Mouse (Mus musculus) hindbrain, embryonic 14.5 days (tissue): Measurements from ENCODE around the gene Phlpp1. TPM values are rescaled to one million over a fixed set of nuclear protein-coding genes. Genes with fewer than 3 reads are reported as not detected.

ENCODE experiments used
- ATAC-seq: fragments of 200-750 bp; cut with Nextera tagmentation; 2 replicates; pipeline ENCODE4 v1.8.0; 2017; ENCODE audit warnings: moderate number of reproducible peaks, mild to moderate bottlenecking, moderate TSS enrichment, moderate library complexity; ENCODE audit not compliant: low FRiP score
- DNase-seq: peaks from one replicate; pipeline ENCODE4 v3.0.0-alpha.2; 2015; ENCODE audit warnings: low spot score
- H3K27ac ChIP-seq: fragments of 300-500 bp; sonication (generic); 2 replicates; pipeline ENCODE4 v1.5.1; 2014; ENCODE audit warnings: mild to moderate bottlenecking, moderate library complexity
- H3K27me3 ChIP-seq: fragments of 300-500 bp; sonication (generic); 2 replicates; pipeline ENCODE4 v1.6.1; 2014; ENCODE audit warnings: mild to moderate bottlenecking, low read length, mixed read lengths; ENCODE audit not compliant: control insufficient read depth, insufficient read depth
- H3K36me3 ChIP-seq: fragments of 300-500 bp; sonication (generic); replicated peaks from 2 replicates; pipeline ENCODE4 v1.6.1; 2014; ENCODE audit not compliant: control insufficient read depth, insufficient read depth
- H3K4me1 ChIP-seq: fragments of 300-500 bp; sonication (generic); replicated peaks from 2 replicates; pipeline ENCODE4 v1.6.1; 2014; ENCODE audit warnings: antibody characterized with exemption, low read length, mixed read lengths; ENCODE audit not compliant: control insufficient read depth, insufficient read depth
- H3K4me2 ChIP-seq: fragments of 300-500 bp; sonication (generic); replicated peaks from 2 replicates; pipeline ENCODE4 v1.6.1; 2014; ENCODE audit warnings: mild to moderate bottlenecking, moderate library complexity
- H3K4me3 ChIP-seq: fragments of 300-500 bp; sonication (generic); replicated peaks from 2 replicates; pipeline ENCODE4 v1.5.1; 2014; ENCODE audit warnings: mild to moderate bottlenecking, low read length
- H3K9ac ChIP-seq: fragments of 300-500 bp; sonication (generic); 2 replicates; pipeline ENCODE4 v1.6.1; 2014
- H3K9me3 ChIP-seq: fragments of 300-500 bp; sonication (generic); 2 replicates; pipeline ENCODE4 v1.6.1; 2016; ENCODE audit warnings: low read length; ENCODE audit not compliant: control insufficient read depth
- WGBS: fragments of 180-500 bp; shearing (Covaris S2); extraction: QIAGEN DNeasy Blood & Tissue Kit; methylation state at CpG from one replicate; pipeline ENCODE4 v1.1.7; 2014; 5-methylcytosine and 5-hydroxymethylcytosine counted together
- polyA plus RNA-seq: library from polyadenylated mRNA; unstranded; fragments of >200 nt; fragmentation: Nextera tagmentation; extraction: Ambion mirVana; gene quantifications from 2 replicates; pipeline ENCODE4 v1.2.1, GENCODE M21; 2014

Phlpp1 gene
- polyA plus RNA-seq, 1 experiment from 2014 or later: 9.6 TPM

GRCm38 (mm10) chr1:106321432-106322126 is 150.0 kb downstream of the Phlpp1 start:
- ATAC-seq (no peak), DNase-seq (no peak)
- H3K9me3 ChIP-seq: no peaks in the 10 kb centered on the region
- WGBS: 93% methylated on average over 8 of the region's 8 CpGs
- H3K27me3 ChIP-seq: no peaks in the 10 kb centered on the region
- H3K36me3 ChIP-seq: 0 out of 2 replicates have a peak, but pooled peaks cover 8% of the 10 kb centered on the region
- no peak overlapping the region for H3K27ac ChIP-seq
- H3K4me1 ChIP-seq: no peaks in the 10 kb centered on the region
- H3K4me3 ChIP-seq: no peak overlapping the region
- no peak overlapping the region for H3K9ac ChIP-seq
- H3K4me2 ChIP-seq: no peak overlapping the region

DNA sequence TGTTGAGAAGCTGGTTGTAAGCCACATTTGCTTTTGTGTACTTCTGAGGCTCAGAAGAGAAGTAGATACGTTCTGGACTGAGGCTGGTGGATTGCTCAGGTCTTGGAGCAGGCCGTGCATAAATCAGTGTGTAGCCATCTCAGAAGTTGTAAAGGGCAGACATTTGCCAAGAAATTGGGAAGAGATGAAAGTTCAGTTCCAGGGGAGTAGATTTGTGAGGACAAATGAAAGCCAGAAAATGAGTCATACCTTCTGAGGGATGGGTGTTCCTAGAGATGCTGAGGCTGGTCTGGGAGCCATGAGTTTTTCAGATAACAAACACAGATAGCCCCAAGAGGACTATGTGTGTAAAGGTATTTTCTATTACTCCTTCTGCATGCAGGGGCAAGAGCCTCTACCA is 155.1 kb downstream of the Phlpp1 start:
- H3K27ac ChIP-seq: no peak overlapping the region
- no peaks in the 10 kb centered on the region for H3K27me3 ChIP-seq
- no peak for ATAC-seq
- no peak overlapping the region for H3K9ac ChIP-seq
- no peak overlapping the region for H3K4me2 ChIP-seq
- H3K36me3 ChIP-seq: no peaks in the 10 kb centered on the region
- DNase-seq: no peak
- no peak overlapping the region for H3K4me3 ChIP-seq
- no peaks in the 10 kb centered on the region for H3K4me1 ChIP-seq
- no peaks in the 10 kb centered on the region for H3K9me3 ChIP-seq
- WGBS: 83% methylated on average over 2 of the region's 2 CpGs

- ATAC-seq: no peak
- peaks cover 34% of the 10 kb centered on the region for H3K36me3 ChIP-seq
- no peak overlapping the region for H3K4me2 ChIP-seq
- H3K4me3 ChIP-seq: no peak overlapping the region
- H3K27me3 ChIP-seq: no peaks in the 10 kb centered on the region
- no peak overlapping the region for H3K9ac ChIP-seq
- WGBS: 74% methylated on average over 3 of the region's 3 CpGs
- no peaks in the 10 kb centered on the region for H3K9me3 ChIP-seq
- no peak for DNase-seq
- no peak overlapping the region for H3K27ac ChIP-seq
- no peaks in the 10 kb centered on the region for H3K4me1 ChIP-seq
Measured at GRCm38 (mm10) chr1:106342100-106342499, 170.5 kb downstream of the Phlpp1 start.

GRCm38 (mm10) chr1:106345265-106345664 is 173.7 kb downstream of the Phlpp1 start:
- H3K27ac ChIP-seq: no peak overlapping the region
- ATAC-seq: no peak
- peaks cover 34% of the 10 kb centered on the region for H3K36me3 ChIP-seq
- WGBS: 96% methylated on average over 2 of the region's 2 CpGs
- no peak overlapping the region for H3K9ac ChIP-seq
- no peak overlapping the region for H3K4me3 ChIP-seq
- H3K27me3 ChIP-seq: no peaks in the 10 kb centered on the region
- H3K4me1 ChIP-seq: no peaks in the 10 kb centered on the region
- no peaks in the 10 kb centered on the region for H3K9me3 ChIP-seq
- no peak overlapping the region for H3K4me2 ChIP-seq
- DNase-seq: no peak

DNA sequence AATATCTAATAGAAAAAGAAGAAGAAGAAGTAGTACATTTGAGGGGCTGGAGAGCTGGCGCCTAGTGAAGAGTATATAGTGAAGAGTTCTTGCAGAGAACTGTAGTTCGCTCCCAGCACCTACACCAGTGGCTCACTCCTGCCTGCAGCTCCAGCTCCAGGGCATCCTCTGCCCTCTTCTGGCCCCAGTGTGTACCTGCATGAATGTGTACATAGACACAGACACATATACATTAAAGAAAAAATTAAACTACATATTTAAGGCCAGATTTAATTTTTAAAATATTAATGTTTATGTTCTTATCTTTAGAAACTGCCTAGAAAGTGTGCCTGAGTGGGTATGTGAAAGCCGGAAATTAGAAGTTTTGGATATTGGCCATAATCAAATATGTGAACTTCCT is 175.2 kb downstream of the Phlpp1 start:
- no peak overlapping the region for H3K27ac ChIP-seq
- no peaks in the 10 kb centered on the region for H3K4me1 ChIP-seq
- no peaks in the 10 kb centered on the region for H3K27me3 ChIP-seq
- no peak for DNase-seq
- no peak for ATAC-seq
- H3K9me3 ChIP-seq: no peaks in the 10 kb centered on the region
- peaks cover 40% of the 10 kb centered on the region for H3K36me3 ChIP-seq
- no peak overlapping the region for H3K4me2 ChIP-seq
- H3K9ac ChIP-seq: no peak overlapping the region
- 95% methylated on average over 3 of the region's 3 CpGs for WGBS
- no peak overlapping the region for H3K4me3 ChIP-seq

- WGBS: 87% methylated on average over 3 of the region's 3 CpGs
- no peaks in the 10 kb centered on the region for H3K4me1 ChIP-seq
- DNase-seq: no peak
- no peak for ATAC-seq
- H3K27me3 ChIP-seq: no peaks in the 10 kb centered on the region
- H3K4me2 ChIP-seq: no peak overlapping the region
- no peak overlapping the region for H3K9ac ChIP-seq
- H3K4me3 ChIP-seq: no peak overlapping the region
- no peak overlapping the region for H3K27ac ChIP-seq
- peaks cover 33% of the 10 kb centered on the region for H3K36me3 ChIP-seq
- no peaks in the 10 kb centered on the region for H3K9me3 ChIP-seq
Measured at GRCm38 (mm10) chr1:106349116-106349515, 177.6 kb downstream of the Phlpp1 start.

GRCm38 (mm10) chr1:106351512-106351911 is 180.0 kb downstream of the Phlpp1 start:
- Histone ChIP-seq H3K4me1 (no peaks in the 10 kb centered on the region), H3K9me3 (no peaks in the 10 kb centered on the region), H3K9ac (no peak overlapping the region), H3K27ac (no peak overlapping the region), H3K4me2 (no peak overlapping the region), H3K4me3 (no peak overlapping the region), H3K36me3 (peaks cover 26% of the 10 kb centered on the region), H3K27me3 (no peaks in the 10 kb centered on the region)
- no peak for ATAC-seq
- WGBS: 90% methylated on average over 2 of the region's 2 CpGs
- DNase-seq: no peak

DNA sequence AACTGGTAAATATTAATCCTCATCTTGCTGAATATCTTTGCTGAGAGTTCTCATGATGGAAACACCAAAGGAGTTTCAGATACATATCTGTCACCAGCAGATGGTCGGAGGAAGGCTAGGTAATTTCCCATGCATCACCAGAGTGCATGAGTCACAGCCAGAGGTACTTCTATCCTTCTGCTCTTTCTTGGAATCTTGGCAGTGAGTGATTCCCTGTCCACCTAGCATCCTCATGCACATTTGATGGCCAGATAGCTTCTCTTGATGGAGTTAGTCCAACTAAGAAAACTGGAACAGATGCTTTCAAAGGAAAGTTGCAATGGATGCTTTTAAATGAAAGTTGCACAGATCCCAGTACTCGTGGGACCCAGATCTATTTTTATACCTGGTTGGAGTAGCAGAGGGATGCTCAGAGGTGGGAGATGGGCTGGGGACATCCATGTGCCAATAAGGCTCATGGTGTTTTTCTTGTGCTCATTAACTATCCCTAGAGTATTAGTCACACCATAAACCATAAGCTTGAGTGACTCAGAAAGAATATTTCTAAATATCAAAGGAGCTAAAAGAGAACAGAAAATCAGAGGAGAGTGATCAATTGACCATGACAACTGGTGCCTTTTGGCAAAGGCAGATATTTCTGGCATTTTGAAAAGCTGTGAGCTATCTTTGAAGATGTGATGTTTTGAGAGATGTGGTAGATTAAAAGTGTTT is 181.4 kb downstream of the Phlpp1 start:
- ATAC-seq (no peak), DNase-seq (no peak)
- Histone ChIP-seq H3K9ac (no peak overlapping the region), H3K4me1 (no peaks in the 10 kb centered on the region), H3K9me3 (no peaks in the 10 kb centered on the region), H3K27me3 (no peaks in the 10 kb centered on the region), H3K4me3 (no peak overlapping the region), H3K4me2 (no peak overlapping the region), H3K27ac (no peak overlapping the region), H3K36me3 (peaks cover 19% of the 10 kb centered on the region)
- 92% methylated on average over 2 of the region's 2 CpGs for WGBS

DNA sequence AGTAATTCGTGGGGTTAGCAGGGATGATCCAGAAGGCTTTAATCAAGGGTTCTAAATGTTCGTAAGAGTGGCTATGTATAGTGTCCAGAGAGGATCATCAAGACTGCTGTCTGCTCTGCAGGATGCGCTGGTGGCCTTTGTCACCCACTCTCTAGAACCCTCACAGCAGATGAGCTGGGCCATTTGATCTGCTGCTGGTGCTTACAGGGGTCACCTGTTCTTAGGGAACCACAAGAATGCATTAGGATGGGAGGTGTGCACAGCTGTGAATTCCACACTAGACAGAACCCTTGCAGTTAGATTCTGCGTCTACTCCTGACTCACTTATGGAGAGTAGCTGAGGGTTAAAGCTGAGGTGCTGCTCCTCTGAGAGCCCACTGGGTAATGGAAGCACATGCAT is 182.4 kb downstream of the Phlpp1 start:
- ATAC-seq: no peak
- no peaks in the 10 kb centered on the region for H3K27me3 ChIP-seq
- WGBS: 88% methylated on average over 4 of the region's 4 CpGs
- no peaks in the 10 kb centered on the region for H3K4me1 ChIP-seq
- H3K36me3 ChIP-seq: peaks cover 18% of the 10 kb centered on the region
- no peak overlapping the region for H3K4me3 ChIP-seq
- DNase-seq: no peak
- H3K27ac ChIP-seq: no peak overlapping the region
- H3K4me2 ChIP-seq: no peak overlapping the region
- no peak overlapping the region for H3K9ac ChIP-seq
- H3K9me3 ChIP-seq: no peaks in the 10 kb centered on the region
